Mouse (Mus musculus): Measurements from ENCODE around the gene Fam204a.

GRCm38 (mm10) chr19:60182171-60182570, 44.3 kb downstream of the Fam204a start:
- TF ChIP-seq CTCF (IDR thresholded peaks at IDR 0.05; ENCODE audit: low read depth) (no peak), EP300 (optimal IDR thresholded peaks at IDR 0.05) (no peak)
